In the genomic region with DNA sequence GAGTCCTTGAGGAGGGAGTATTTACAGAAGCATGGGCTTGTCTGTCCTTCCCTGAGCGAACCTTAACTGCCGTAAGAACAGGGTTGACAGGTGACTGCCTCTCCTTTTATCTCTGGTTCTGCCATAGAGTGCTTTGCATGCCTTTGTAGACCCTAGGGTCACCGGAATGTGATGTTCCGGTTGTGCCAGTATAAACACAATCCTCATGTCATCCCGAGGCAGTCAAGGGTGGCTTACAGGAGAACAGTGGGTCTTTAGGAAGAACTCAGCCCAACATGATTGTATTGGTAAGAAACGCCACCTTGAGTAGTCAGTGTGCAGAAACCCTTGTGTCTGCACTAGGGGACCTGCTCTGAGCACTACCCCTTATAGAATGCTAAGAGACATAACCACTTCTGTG, we compare ENCODE assay signal across 15 mouse cellular contexts.
"Had no signal": no experiment of that assay in that cellular context is flagged by ENCODE, and none has a peak within 500 bp of the region (broad histone marks: within the 10 kb centered on the region; RNA-seq: fewer than 3 reads in every experiment).

No protein-coding gene starts in this region.

- H3K9me3 ChIP-seq: midbrain, embryonic 10.5 days; midbrain, embryonic 12.5 days; neural tube, embryonic 12.5 days; stomach, embryonic 15.5 days had no signal

- H3K9ac ChIP-seq: lung, embryonic 14.5 days; midbrain, embryonic 12.5 days; neural tube, embryonic 12.5 days; stomach, embryonic 15.5 days had no signal

- H3K4me2 ChIP-seq: lung, embryonic 14.5 days; midbrain, embryonic 12.5 days; neural tube, embryonic 12.5 days; stomach, embryonic 15.5 days had no signal

- ATAC-seq: midbrain, embryonic 16.5 days had no signal

- H3K4me1 ChIP-seq: midbrain, embryonic 10.5 days; midbrain, embryonic 12.5 days; neural tube, embryonic 12.5 days; stomach, embryonic 15.5 days had no signal

- DNase-seq: lung, adult 18-20 months; lung, embryonic 14.5 days; lung, postnatal 10 days; lung, postnatal 4 days; midbrain, embryonic 14.5 days; right cerebral cortex, postnatal 14 days; thymus, adult 2 months; thymus, postnatal 25 days; thymus, postnatal 4 days had no signal

- H3K27me3 ChIP-seq: midbrain, embryonic 12.5 days; neural tube, embryonic 12.5 days; stomach, embryonic 15.5 days had no signal

- H3K27ac ChIP-seq: midbrain, embryonic 10.5 days; midbrain, embryonic 12.5 days; neural tube, embryonic 12.5 days; stomach, embryonic 15.5 days; stomach, postnatal 0 days had no signal

- H3K4me3 ChIP-seq: midbrain, embryonic 10.5 days; midbrain, embryonic 12.5 days; neural tube, embryonic 12.5 days; stomach, embryonic 15.5 days had no signal

- H3K36me3 ChIP-seq: midbrain, embryonic 12.5 days; neural tube, embryonic 12.5 days had no signal
